Mouse (Mus musculus) embryonic fibroblast, embryonic 13.5 days (primary cell): ENCODE measurements at regions not wholly inside any gene's neighbourhood (a gene's known extent, or its start where the extent isn't known, plus 50 kb on each side); places are given as distances from the start of the nearest gene placed in this dataset.

Experiments used
- CTCF ChIP-seq: IDR thresholded peaks from 2 replicates; pipeline ENCODE4 v1.5.1; 2011; ENCODE audit warnings: mild to moderate bottlenecking, control low read depth, low read length, moderate library complexity, borderline replicate concordance; ENCODE audit not compliant: insufficient read depth
- POLR2A ChIP-seq: IDR thresholded peaks from 2 replicates; pipeline ENCODE4 v1.6.1; 2011; ENCODE audit warnings: low read depth, mild to moderate bottlenecking, control low read depth, low read length, moderate library complexity

DNA sequence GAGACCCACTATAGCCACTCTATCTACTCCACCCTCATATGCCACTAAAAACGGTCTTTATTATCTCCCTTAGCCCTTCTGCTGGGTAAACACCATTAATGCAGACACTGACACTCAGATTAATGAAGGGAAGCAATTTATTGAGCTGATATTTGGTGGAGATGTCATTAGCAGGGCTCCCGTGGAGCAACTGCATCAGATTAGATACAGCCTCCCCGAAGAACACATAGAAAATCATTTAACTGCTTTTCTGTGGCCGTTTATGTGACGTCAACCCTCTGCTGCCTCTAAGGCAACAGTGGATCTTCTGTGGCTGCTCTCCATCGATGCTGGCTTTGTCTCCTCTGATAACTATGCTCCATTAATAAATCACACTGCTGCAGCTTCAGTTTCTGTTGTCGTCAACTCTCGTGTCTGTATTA is 207.2 kb upstream of the Hnrnpa3 start:
- no peak for TF ChIP-seq CTCF
- no peak for TF ChIP-seq POLR2A
